37 mouse cellular contexts compared by ENCODE assay signal in genomic region chr5:134859193-134859592, GRCm38 (mm10). TPM values are rescaled to one million over a fixed set of nuclear protein-coding genes. Genes with fewer than 3 reads are reported as not detected.
DNase-seq lines count a peak whose midpoint lies in the region; ATAC-seq and TF ChIP-seq lines count a peak whose summit lies in the region.
"Had no signal": no experiment of that assay in that cellular context is flagged by ENCODE, and none has a peak within 500 bp of the region (broad histone marks: within the 10 kb centered on the region; RNA-seq: fewer than 3 reads in every experiment).

No protein-coding gene starts in this region.

- WGBS in liver, adult 2 months, result 35% methylated on average over 5 of the region's 5 CpGs
- 79% methylated on average over 5 of the region's 5 CpGs for WGBS in liver, embryonic 11.5 days
- WGBS in embryonic facial prominence, embryonic 10.5 days, result 81% methylated on average over 5 of the region's 5 CpGs
- WGBS in embryonic facial prominence, embryonic 13.5 days, result 87% methylated on average over 5 of the region's 5 CpGs
- WGBS in intestine, postnatal 0 days, result 60% methylated on average over 5 of the region's 5 CpGs

- no peaks in the 10 kb centered on the region for H3K4me1 ChIP-seq in liver, adult 2 months (ENCODE audit: control insufficient read depth, insufficient read depth, low read length)
- H3K4me1 ChIP-seq in liver, embryonic 11.5 days (replicated peaks; ENCODE audit: control insufficient read depth, insufficient read depth, low read length), result no peaks in the 10 kb centered on the region
- peaks cover 13% of the 10 kb centered on the region for H3K4me1 ChIP-seq in embryonic facial prominence, embryonic 10.5 days
- peaks cover 17% of the 10 kb centered on the region for H3K4me1 ChIP-seq in embryonic facial prominence, embryonic 13.5 days
- H3K4me1 ChIP-seq in intestine, postnatal 0 days (replicated peaks; ENCODE audit: control insufficient read depth, insufficient read depth, low read length), result no peaks in the 10 kb centered on the region
- H3K4me1 ChIP-seq: heart, embryonic 10.5 days; heart, embryonic 13.5 days had no signal

- no peaks in the 10 kb centered on the region for H3K36me3 ChIP-seq in liver, adult 2 months (ENCODE audit: control insufficient read depth, insufficient read depth, low read length)
- no peaks in the 10 kb centered on the region for H3K36me3 ChIP-seq in liver, embryonic 11.5 days (ENCODE audit: control insufficient read depth, insufficient read depth, low read length)
- no peaks in the 10 kb centered on the region for H3K36me3 ChIP-seq in embryonic facial prominence, embryonic 10.5 days (replicated peaks)
- no peaks in the 10 kb centered on the region for H3K36me3 ChIP-seq in embryonic facial prominence, embryonic 13.5 days
- no peaks in the 10 kb centered on the region for H3K36me3 ChIP-seq in intestine, postnatal 0 days (ENCODE audit: control insufficient read depth, insufficient read depth)
- H3K36me3 ChIP-seq: G1E; heart, embryonic 10.5 days; heart, embryonic 13.5 days had no signal

- no peak overlapping the region for H3K4me3 ChIP-seq in liver, adult 2 months (ENCODE audit: insufficient read depth, low read depth, low read length)
- no peak overlapping the region for H3K4me3 ChIP-seq in liver, embryonic 11.5 days (ENCODE audit: low read depth, low read length)
- no peak overlapping the region for H3K4me3 ChIP-seq in embryonic facial prominence, embryonic 10.5 days
- no peak overlapping the region for H3K4me3 ChIP-seq in embryonic facial prominence, embryonic 13.5 days
- H3K4me3 ChIP-seq in intestine, postnatal 0 days (ENCODE audit: low read depth, low read length), result no peak overlapping the region
- H3K4me3 ChIP-seq: heart, adult 2 months; heart, embryonic 10.5 days; heart, embryonic 13.5 days had no signal

- peak overlapping the region; percentile 10; the same call in 1 of the 2 replicates for H3K27ac ChIP-seq in liver, adult 2 months (replicated peaks; ENCODE audit: insufficient read depth, low read depth, low read length)
- H3K27ac ChIP-seq in liver, embryonic 11.5 days (ENCODE audit: low read depth, low read length), result no peak overlapping the region
- H3K27ac ChIP-seq in embryonic facial prominence, embryonic 10.5 days (replicated peaks), result 0 out of 2 replicates have a peak overlapping the region, but pooled peaks have one; percentile 37
- H3K27ac ChIP-seq in embryonic facial prominence, embryonic 13.5 days, result peak overlapping the region; percentile 86
- H3K27ac ChIP-seq in intestine, postnatal 0 days (ENCODE audit: low read depth, low read length), result no peak overlapping the region; the same call in 1 of the 2 replicates
- H3K27ac ChIP-seq: heart, adult 2 months; heart, embryonic 10.5 days; heart, embryonic 13.5 days; hindbrain, embryonic 14.5 days; hindbrain, postnatal 0 days had no signal

- ATAC-seq in liver, embryonic 11.5 days (replicated peaks; ENCODE audit: low FRiP score), result no peak
- no peak for ATAC-seq in embryonic facial prominence, embryonic 13.5 days (ENCODE audit: insufficient number of reproducible peaks, insufficient read depth, low FRiP score, low TSS enrichment, low read depth)
- peak; percentile 42; the same call in 1 of the 2 replicates for ATAC-seq in intestine, postnatal 0 days
- ATAC-seq: forebrain, embryonic 14.5 days; hindbrain, postnatal 0 days; inflammation-experienced regulatory T-cells, adult 6 months; Patski had no signal

- DNase-seq in liver, adult 2 months (ENCODE audit: extremely low read depth, low read depth, low spot score), result peak; percentile 84
- DNase-seq in liver, embryonic 11.5 days (ENCODE audit: low spot score), result no peak
- DNase-seq in embryonic facial prominence, embryonic 10.5 days (ENCODE audit: low spot score), result no peak
- DNase-seq in spleen, postnatal 4 days (ENCODE audit: low spot score in 2 of 2), result no peak
- DNase-seq in left cerebral cortex, adult 9 months (ENCODE audit: low spot score in 2 of 2), result no peak
- DNase-seq: adrenal gland, adult 8-10 months; adrenal gland, postnatal 25 days; B cell, adult 2 months; cerebellum, adult 11-12 months; cerebellum, adult 8-10 months; cerebellum, postnatal 10 days; cerebellum, postnatal 36 days; embryo, embryonic 11 days; gastrocnemius, postnatal 10 days; gastrocnemius, postnatal 36 days; heart, adult 2 months; heart, postnatal 14 days; heart, postnatal 4 days had no signal

- no peak overlapping the region for H3K4me2 ChIP-seq in liver, embryonic 11.5 days
- H3K4me2 ChIP-seq in embryonic facial prominence, embryonic 13.5 days, result no peak overlapping the region
- no peak overlapping the region for H3K4me2 ChIP-seq in intestine, postnatal 0 days (replicated peaks; ENCODE audit: low read depth)
- H3K4me2 ChIP-seq: heart, embryonic 13.5 days; hindbrain, embryonic 14.5 days had no signal

- H3K27me3 ChIP-seq in liver, adult 2 months (ENCODE audit: control insufficient read depth, insufficient read depth, low read length), result no peaks in the 10 kb centered on the region
- no peaks in the 10 kb centered on the region for H3K27me3 ChIP-seq in liver, embryonic 11.5 days (replicated peaks; ENCODE audit: control insufficient read depth, insufficient read depth, low read length)
- no peaks in the 10 kb centered on the region for H3K27me3 ChIP-seq in embryonic facial prominence, embryonic 10.5 days (replicated peaks; ENCODE audit: low read depth, poor library complexity, severe bottlenecking)
- H3K27me3 ChIP-seq in embryonic facial prominence, embryonic 13.5 days, result no peaks in the 10 kb centered on the region
- H3K27me3 ChIP-seq in intestine, postnatal 0 days (replicated peaks; ENCODE audit: control insufficient read depth, insufficient read depth, low read length), result no peaks in the 10 kb centered on the region
- H3K27me3 ChIP-seq: heart, embryonic 13.5 days; Patski had no signal

- H3K9me3 ChIP-seq in liver, embryonic 11.5 days (ENCODE audit: control insufficient read depth, low read length), result no peaks in the 10 kb centered on the region
- H3K9me3 ChIP-seq in embryonic facial prominence, embryonic 10.5 days, result no peaks in the 10 kb centered on the region
- no peaks in the 10 kb centered on the region for H3K9me3 ChIP-seq in embryonic facial prominence, embryonic 13.5 days
- no peaks in the 10 kb centered on the region for H3K9me3 ChIP-seq in intestine, postnatal 0 days (ENCODE audit: control insufficient read depth)
- H3K9me3 ChIP-seq: G1E had no signal

- no peak overlapping the region for H3K9ac ChIP-seq in liver, adult 2 months (ENCODE audit: low read depth, low read length)
- H3K9ac ChIP-seq in liver, embryonic 11.5 days (ENCODE audit: low read depth, low read length), result no peak overlapping the region
- no peak overlapping the region for H3K9ac ChIP-seq in embryonic facial prominence, embryonic 13.5 days
- H3K9ac ChIP-seq in intestine, postnatal 0 days (ENCODE audit: low read depth, low read length), result no peak overlapping the region
- H3K9ac ChIP-seq: heart, embryonic 13.5 days; hindbrain, embryonic 14.5 days had no signal

- no peak for TF ChIP-seq CTCF in liver, adult 2 months (IDR thresholded peaks at IDR 0.05; ENCODE audit: low read depth, low read length)
- no peak for TF ChIP-seq CTCF in intestine, postnatal 0 days (IDR thresholded peaks at IDR 0.05; ENCODE audit: low read depth)

- no peaks in the 10 kb centered on the region for H3K79me2 ChIP-seq in liver, adult 2 months (ENCODE audit: control insufficient read depth, insufficient read depth, low read length)

- no peak for TF ChIP-seq POLR2A in liver, adult 2 months (IDR thresholded peaks at IDR 0.05; ENCODE audit: extremely low read depth, insufficient read depth, low read length)

RNA-seq across cellular contexts. Expression of gene Tmem270, which starts 47.3 kb away (rescaled TPM):
- not detected in 2 replicates for total RNA-seq in liver, adult 2 months (2014; rRNA removed)
- polyA plus RNA-seq in liver, adult 2 months (2012; rRNA removed), result not detected in 2 replicates
- not detected in 2 replicates for polyA plus RNA-seq in liver, embryonic 11.5 days (2014; fragmentation: Nextera tagmentation; extraction: Ambion mirVana)
- not detected in 2 replicates for polyA plus RNA-seq in embryonic facial prominence, embryonic 10.5 days (2016; fragmentation: Nextera tagmentation; extraction: Ambion mirVana)
- not detected in 2 replicates for polyA plus RNA-seq in embryonic facial prominence, embryonic 13.5 days (2015; fragmentation: Nextera tagmentation; extraction: Ambion mirVana)
- not detected in 2 replicates for polyA plus RNA-seq in intestine, postnatal 0 days (2015; fragmentation: Nextera tagmentation; extraction: Ambion mirVana)
- total RNA-seq: adrenal gland, adult 8-10 months; adrenal gland, postnatal 25 days; CH12.LX; G1E; gastrocnemius, adult 18-20 months; gastrocnemius, postnatal 10 days; gastrocnemius, postnatal 36 days; granulocyte monocyte progenitor cell, adult 5-6 weeks; heart, adult 2 months; heart, postnatal 14 days; heart, postnatal 4 days; hindbrain, postnatal 0 days had no signal
- polyA plus RNA-seq: brain, embryonic 14.5 days; cortical plate, adult 2 months; embryonic facial prominence, embryonic 11.5 days; forebrain, embryonic 11.5 days; forebrain, embryonic 14.5 days; G1E; heart, adult 2 months; heart, embryonic 10.5 days; heart, embryonic 13.5 days; heart, embryonic 16.5 days; hindbrain, embryonic 11.5 days; hindbrain, embryonic 14.5 days; hindbrain, postnatal 0 days; inflammation-experienced regulatory T-cells, adult 6 months; Patski had no signal

RNA-seq across cellular contexts. Expression of gene Cldn13, which starts 56.1 kb away (rescaled TPM):
- not detected in 2 replicates for total RNA-seq in liver, adult 2 months (2014; rRNA removed)
- not detected in 2 replicates for polyA plus RNA-seq in liver, adult 2 months (2012; rRNA removed)
- polyA plus RNA-seq in liver, embryonic 11.5 days (2014; fragmentation: Nextera tagmentation; extraction: Ambion mirVana), result 115 and 120 TPM in 2 replicates
- polyA plus RNA-seq in embryonic facial prominence, embryonic 10.5 days (2016; fragmentation: Nextera tagmentation; extraction: Ambion mirVana), result 2.1 and 2.8 TPM in 2 replicates
- 0.39 and 2.8 TPM in 2 replicates for polyA plus RNA-seq in embryonic facial prominence, embryonic 13.5 days (2015; fragmentation: Nextera tagmentation; extraction: Ambion mirVana)
- not detected in 2 replicates for polyA plus RNA-seq in intestine, postnatal 0 days (2015; fragmentation: Nextera tagmentation; extraction: Ambion mirVana)
- total RNA-seq: adrenal gland, adult 8-10 months; adrenal gland, postnatal 25 days; CH12.LX; gastrocnemius, adult 18-20 months; gastrocnemius, postnatal 36 days; granulocyte monocyte progenitor cell, adult 5-6 weeks; heart, adult 2 months; heart, postnatal 14 days; heart, postnatal 4 days; hindbrain, postnatal 0 days had no signal
- polyA plus RNA-seq: cortical plate, adult 2 months; G1E; hindbrain, postnatal 0 days; inflammation-experienced regulatory T-cells, adult 6 months; Patski had no signal

Comparison
In these comparisons a context has a peak if more than half of its experiments do, and no peak if none do; other contexts are left out.
1. H3K27ac ChIP-seq: peak in liver, adult 2 months (single experiment), embryonic facial prominence, embryonic 10.5 days (single experiment) and embryonic facial prominence, embryonic 13.5 days (single experiment); none in liver, embryonic 11.5 days (single experiment) and intestine, postnatal 0 days (single experiment).
2. RNA of gene Cldn13, which starts 56.1 kb away (polyA plus RNA-seq): 115 to 120 TPM in liver, embryonic 11.5 days; 2.1 to 2.8 TPM in embryonic facial prominence, embryonic 10.5 days, 0.39 to 2.8 TPM in embryonic facial prominence, embryonic 13.5 days, not detected in intestine, postnatal 0 days and not detected in liver, adult 2 months; every median in the first group is over 10 times any median in the second.